Mouse (Mus musculus) forebrain, embryonic 11.5 days (tissue): Measurements from ENCODE around the gene Gpr84. TPM values are rescaled to one million over a fixed set of nuclear protein-coding genes. Genes with fewer than 3 reads are reported as not detected.

ENCODE experiments used
- ATAC-seq: fragments of 200-750 bp; cut with Nextera tagmentation; replicated peaks from 2 replicates; pipeline ENCODE4 v1.8.0; 2017; ENCODE audit warnings: moderate TSS enrichment; ENCODE audit not compliant: low FRiP score
- DNase-seq: peaks from one replicate; pipeline ENCODE4 v3.0.0-alpha.2; 2017; ENCODE audit warnings: low spot score
- H3K27ac ChIP-seq: fragments of 300-500 bp; sonication (generic); 2 replicates; pipeline ENCODE4 v1.5.1; 2014; ENCODE audit warnings: low read depth, low read length
- H3K27me3 ChIP-seq: fragments of 300-500 bp; sonication (generic); 2 replicates; pipeline ENCODE4 v1.6.1; 2014; ENCODE audit warnings: mild to moderate bottlenecking, low read length, mixed read lengths; ENCODE audit not compliant: control insufficient read depth, insufficient read depth
- H3K36me3 ChIP-seq: fragments of 300-500 bp; sonication (generic); 2 replicates; pipeline ENCODE4 v1.6.1; 2014; ENCODE audit warnings: mild to moderate bottlenecking, low read length, moderate library complexity, mixed read lengths; ENCODE audit not compliant: control insufficient read depth, insufficient read depth
- H3K4me1 ChIP-seq: fragments of 300-500 bp; sonication (generic); replicated peaks from 2 replicates; pipeline ENCODE4 v1.6.1; 2014; ENCODE audit warnings: low read length, mixed read lengths; ENCODE audit not compliant: control insufficient read depth, insufficient read depth
- H3K4me2 ChIP-seq: fragments of 300-500 bp; sonication (generic); 2 replicates; pipeline ENCODE4 v1.6.1; 2014; ENCODE audit warnings: low read depth, mild to moderate bottlenecking, low read length, moderate library complexity, mixed read lengths; ENCODE audit not compliant: severe bottlenecking
- H3K4me3 ChIP-seq: fragments of 300-500 bp; sonication (generic); 2 replicates; pipeline ENCODE4 v1.5.1; 2014; ENCODE audit warnings: low read depth, low read length
- H3K9ac ChIP-seq: fragments of 300-500 bp; sonication (generic); 2 replicates; pipeline ENCODE4 v1.6.1; 2014; ENCODE audit warnings: low read length
- H3K9me3 ChIP-seq: fragments of 300-500 bp; sonication (generic); 2 replicates; pipeline ENCODE4 v1.6.1; 2016; ENCODE audit warnings: low read length, mixed read lengths; ENCODE audit not compliant: control insufficient read depth
- WGBS: fragments of 180-500 bp; shearing (Covaris S2); extraction: QIAGEN DNeasy Blood & Tissue Kit; methylation state at CpG from one replicate; pipeline ENCODE4 v1.1.7; 2014; 5-methylcytosine and 5-hydroxymethylcytosine counted together
- polyA plus RNA-seq: library from polyadenylated mRNA; unstranded; fragments of >200 nt; fragmentation: Nextera tagmentation; extraction: Ambion mirVana; gene quantifications from 2 replicates; pipeline ENCODE4 v1.2.1, GENCODE M21; 2014

The Gpr84 gene
- polyA plus RNA-seq, 1 experiment from 2014 or later: not detected

GRCm38 (mm10) chr15:103301046-103301445 lies 9.4 kb downstream of the Gpr84 start:
- ATAC-seq (no peak), DNase-seq (no peak)
- Histone ChIP-seq H3K4me1 (peaks cover 69% of the 10 kb centered on the region), H3K9ac (peak overlapping the region; percentile 60), H3K27ac (peak overlapping the region; percentile 99), H3K36me3 (no peaks in the 10 kb centered on the region), H3K27me3 (no peaks in the 10 kb centered on the region), H3K9me3 (no peaks in the 10 kb centered on the region), H3K4me3 (no peak overlapping the region), H3K4me2 (peak overlapping the region; percentile 56; the same call in 1 of the 2 replicates)
- WGBS: 15% methylated on average over 2 of the region's 2 CpGs

GRCm38 (mm10) chr15:103300560-103300959 lies 9.9 kb downstream of the Gpr84 start:
- peak overlapping the region; percentile 60 for H3K9ac ChIP-seq
- peak overlapping the region; percentile 99 for H3K27ac ChIP-seq
- peaks cover 69% of the 10 kb centered on the region for H3K4me1 ChIP-seq
- no peaks in the 10 kb centered on the region for H3K9me3 ChIP-seq
- WGBS: 4% methylated on average over 2 of the region's 2 CpGs
- peak overlapping the region; percentile 56 for H3K4me2 ChIP-seq
- H3K4me3 ChIP-seq: no peak overlapping the region
- no peak for DNase-seq
- ATAC-seq: no peak; the same call in 1 of the 2 replicates
- no peaks in the 10 kb centered on the region for H3K27me3 ChIP-seq
- no peaks in the 10 kb centered on the region for H3K36me3 ChIP-seq

- Histone ChIP-seq H3K36me3 (no peaks in the 10 kb centered on the region), H3K4me2 (peak overlapping the region; percentile 56), H3K9me3 (no peaks in the 10 kb centered on the region), H3K4me3 (peak overlapping the region; percentile 7), H3K27me3 (no peaks in the 10 kb centered on the region), H3K4me1 (peaks cover 71% of the 10 kb centered on the region), H3K27ac (peak overlapping the region; percentile 99), H3K9ac (peak overlapping the region; percentile 60)
- ATAC-seq (peak; percentile 70), DNase-seq (peak; percentile 85)
- WGBS: 1% methylated on average over 18 of the region's 18 CpGs
These were observed 10.3 kb downstream of the Gpr84 start for GRCm38 (mm10) chr15:103300067-103300471.

GRCm38 (mm10) chr15:103299644-103300043 lies 10.8 kb downstream of the Gpr84 start:
- Histone ChIP-seq H3K27me3 (no peaks in the 10 kb centered on the region), H3K4me2 (peak overlapping the region; percentile 56), H3K36me3 (no peaks in the 10 kb centered on the region), H3K9ac (peak overlapping the region; percentile 60), H3K4me1 (peaks cover 70% of the 10 kb centered on the region), H3K4me3 (peak overlapping the region; percentile 7; the same call in 1 of the 2 replicates), H3K9me3 (no peaks in the 10 kb centered on the region), H3K27ac (peak overlapping the region; percentile 99)
- ATAC-seq: peak; percentile 11
- 28% methylated on average over 8 of the region's 8 CpGs for WGBS
- no peak for DNase-seq

GRCm38 (mm10) chr15:103298861-103299616 lies 11.4 kb downstream of the Gpr84 start:
- DNase-seq (no peak), ATAC-seq (no peak)
- WGBS: 76% methylated on average over 5 of the region's 5 CpGs
- peak overlapping the region; percentile 99 for H3K27ac ChIP-seq
- no peaks in the 10 kb centered on the region for H3K9me3 ChIP-seq
- no peak overlapping the region for H3K4me3 ChIP-seq
- no peaks in the 10 kb centered on the region for H3K36me3 ChIP-seq
- peaks cover 64% of the 10 kb centered on the region for H3K4me1 ChIP-seq
- no peaks in the 10 kb centered on the region for H3K27me3 ChIP-seq
- peak overlapping the region; percentile 56 for H3K4me2 ChIP-seq
- H3K9ac ChIP-seq: peak overlapping the region; percentile 60

- DNase-seq (no peak), ATAC-seq (no peak)
- no peak overlapping the region for H3K4me2 ChIP-seq
- peaks cover 55% of the 10 kb centered on the region for H3K4me1 ChIP-seq
- no peak overlapping the region for H3K4me3 ChIP-seq
- WGBS: 75% methylated on average over 3 of the region's 3 CpGs
- no peak overlapping the region for H3K9ac ChIP-seq
- peak overlapping the region; percentile 99 for H3K27ac ChIP-seq
- no peaks in the 10 kb centered on the region; the same call in 1 of the 2 replicates for H3K36me3 ChIP-seq
- no peaks in the 10 kb centered on the region for H3K9me3 ChIP-seq
- H3K27me3 ChIP-seq: no peaks in the 10 kb centered on the region
These were observed 12.4 kb downstream of the Gpr84 start for GRCm38 (mm10) chr15:103298026-103298425.

GRCm38 (mm10) chr15:103297313-103297712 lies 13.1 kb downstream of the Gpr84 start:
- no peak overlapping the region for H3K4me3 ChIP-seq
- ATAC-seq: no peak

GRCm38 (mm10) chr15:103295851-103296250 lies 14.6 kb downstream of the Gpr84 start:
- Histone ChIP-seq H3K4me2 (no peak overlapping the region), H3K27me3 (no peaks in the 10 kb centered on the region), H3K4me1 (peaks cover 35% of the 10 kb centered on the region), H3K9ac (peak overlapping the region; percentile 18), H3K9me3 (no peaks in the 10 kb centered on the region), H3K36me3 (peaks cover 5% of the 10 kb centered on the region), H3K27ac (peak overlapping the region; percentile 55), H3K4me3 (no peak overlapping the region)
- DNase-seq: peak; percentile 65
- 6% methylated on average over 5 of the region's 5 CpGs for whole genome bisulfite sequencing
- no peak for ATAC-seq

More at GRCm38 (mm10) chr15:103297313-103297712, 13.1 kb downstream of the Gpr84 start:
- H3K9ac ChIP-seq: no peak overlapping the region
- H3K4me2 ChIP-seq: no peak overlapping the region
- 0 out of 2 replicates have a peak overlapping the region, but pooled peaks have one; percentile 54 for H3K27ac ChIP-seq
- WGBS: 61% methylated on average over 6 of the region's 6 CpGs
- DNase-seq: no peak
- peaks cover 48% of the 10 kb centered on the region for H3K4me1 ChIP-seq
- no peaks in the 10 kb centered on the region for H3K27me3 ChIP-seq
- no peaks in the 10 kb centered on the region; the same call in none of the 2 replicates for H3K36me3 ChIP-seq
- no peaks in the 10 kb centered on the region for H3K9me3 ChIP-seq
